ENCODE assay signal across 9 mouse cellular contexts in genomic region chr3:66978457-66979381, GRCm38 (mm10). TPM values are rescaled to one million over a fixed set of nuclear protein-coding genes. Genes with fewer than 3 reads are reported as not detected.
DNase-seq lines count a peak whose midpoint lies in the region; ATAC-seq and TF ChIP-seq lines count a peak whose summit lies in the region.
"Had no signal": no experiment of that assay in that cellular context is flagged by ENCODE, and none has a peak within 500 bp of the region (broad histone marks: within the 10 kb centered on the region; RNA-seq: fewer than 3 reads in every experiment).

No protein-coding gene starts in this region.

- no peaks in the 10 kb centered on the region for H3K36me3 ChIP-seq in ES-E14 (ENCODE audit: control insufficient read depth, insufficient read depth, low read length, poor library complexity, severe bottlenecking)
- H3K36me3 ChIP-seq in forebrain, embryonic 12.5 days (replicated peaks), result no peaks in the 10 kb centered on the region
- no peaks in the 10 kb centered on the region for H3K36me3 ChIP-seq in hindbrain, embryonic 13.5 days
- peaks cover 16% of the 10 kb centered on the region for H3K36me3 ChIP-seq in myocyte (ENCODE audit: control insufficient read depth, insufficient read depth)

- no peak overlapping the region for H3K9ac ChIP-seq in ES-E14 (ENCODE audit: insufficient read depth, low read depth, low read length, poor library complexity, severe bottlenecking)
- peak overlapping the region; percentile 5; the same call in 1 of the 2 replicates for H3K9ac ChIP-seq in forebrain, embryonic 12.5 days
- H3K9ac ChIP-seq in hindbrain, embryonic 13.5 days, result peak overlapping the region; percentile 68

- no peaks in the 10 kb centered on the region for H3K9me3 ChIP-seq in ES-E14 (ENCODE audit: control insufficient read depth, insufficient read depth, low read depth, low read length)
- no peaks in the 10 kb centered on the region for H3K9me3 ChIP-seq in forebrain, embryonic 12.5 days
- H3K9me3 ChIP-seq in hindbrain, embryonic 13.5 days, result no peaks in the 10 kb centered on the region

- H3ac ChIP-seq in myocyte (ENCODE audit: control insufficient read depth, insufficient read length), result peak overlapping the region; percentile 5

- H3K4me2 ChIP-seq in forebrain, embryonic 12.5 days, result peak overlapping the region; percentile 19
- peak overlapping the region; percentile 40 for H3K4me2 ChIP-seq in hindbrain, embryonic 13.5 days
- peak overlapping the region; percentile 92 for H3K4me2 ChIP-seq in myocyte (ENCODE audit: low read depth)

- in situ Hi-C loops in ES-E14 (cut with MboI; ENCODE audit: low sequenced_read_pairs in 2 of 2, unreplicated experiment in 2 of 2), result no loop called here

- H3K4me1 ChIP-seq in ES-E14 (ENCODE audit: control insufficient read depth in 2 of 2, insufficient read depth in 2 of 2, low read length in 2 of 2, poor library complexity in 1 of 2), result peaks cover 0 to 5% of the 10 kb centered on the region in 2 experiments; a peak in 1 of 4 replicates
- H3K4me1 ChIP-seq in forebrain, embryonic 12.5 days, result peaks cover 31% of the 10 kb centered on the region
- peaks cover 26% of the 10 kb centered on the region for H3K4me1 ChIP-seq in hindbrain, embryonic 13.5 days (replicated peaks)

- peaks cover 39% of the 10 kb centered on the region for H3K79me2 ChIP-seq in myocyte (ENCODE audit: control insufficient read depth, insufficient read depth)

- peaks cover 75% of the 10 kb centered on the region for H3K27me3 ChIP-seq in forebrain, embryonic 12.5 days
- H3K27me3 ChIP-seq in hindbrain, embryonic 13.5 days, result peaks cover 86% of the 10 kb centered on the region
- no peaks in the 10 kb centered on the region for H3K27me3 ChIP-seq in myocyte (ENCODE audit: control insufficient read depth, insufficient read depth, insufficient read length)

- DNase-seq in adrenal gland, adult (ENCODE audit: inconsistent age in 2 of 2, low spot score in 1 of 2), result peak; percentile 30 to 67
- DNase-seq in adrenal gland, adult 8-10 months, result no peak
- no peak for DNase-seq in ES-E14 (ENCODE audit: low read depth, low spot score)
- no peak for DNase-seq in layer of hippocampus, adult 18-20 months (ENCODE audit: low spot score in 2 of 2)
- DNase-seq in layer of hippocampus, adult 11-12 months (ENCODE audit: low spot score), result no peak

- WGBS in forebrain, embryonic 12.5 days, result under 1% methylated on average over 45 of the region's 45 CpGs
- WGBS in hindbrain, embryonic 13.5 days, result under 1% methylated on average over 45 of the region's 45 CpGs

- H3K4me3 ChIP-seq in ES-E14 (ENCODE audit: insufficient read depth in 1 of 2, low read depth in 1 of 2, low read length in 2 of 2, poor library complexity in 1 of 2, severe bottlenecking in 1 of 2) (peak overlapping the region in 1 of 2 experiments; percentile 3; a peak in 1 of 4 replicates), myocyte (peak overlapping the region; percentile 93)
- H3K4me3 ChIP-seq in forebrain, embryonic 12.5 days (replicated peaks), result peak overlapping the region; percentile 48
- peak overlapping the region; percentile 46 for H3K4me3 ChIP-seq in hindbrain, embryonic 13.5 days
- H3K4me3 ChIP-seq: erythroblast, embryonic 14.5 days had no signal

- no peak for ATAC-seq in forebrain, embryonic 12.5 days (ENCODE audit: low FRiP score)
- ATAC-seq in hindbrain, embryonic 13.5 days (ENCODE audit: low FRiP score), result no peak

- TF ChIP-seq POLR2A in myocyte (IDR thresholded peaks at IDR 0.05; ENCODE audit: insufficient read length, low read depth), result peak; percentile 34

- H3K27ac ChIP-seq in ES-E14 (ENCODE audit: insufficient read depth, low read depth, low read length, poor library complexity, severe bottlenecking), result no peak overlapping the region
- 0 out of 2 replicates have a peak overlapping the region, but pooled peaks have one; percentile 5 for H3K27ac ChIP-seq in forebrain, embryonic 12.5 days
- H3K27ac ChIP-seq in hindbrain, embryonic 13.5 days, result peak overlapping the region; percentile 86

TF ChIP-seq in ES-E14, 5 proteins besides CTCF, POLR2A, EP300 and RAD21:
- TF ChIP-seq MAFK (IDR thresholded peaks at IDR 0.05; ENCODE audit: insufficient read depth, low read depth, low read length) (no peak), ZNF384 (IDR thresholded peaks at IDR 0.05; ENCODE audit: low read depth, low read length) (0 out of 2 replicates have a peak, but pooled peaks have one; percentile 12)

TF ChIP-seq in myocyte, 11 proteins besides CTCF, POLR2A, EP300 and RAD21:
- TF ChIP-seq CEBPB (IDR thresholded peaks at IDR 0.05; ENCODE audit: insufficient read depth, poor library complexity, severe bottlenecking), result no peak
- TF ChIP-seq SRF (IDR thresholded peaks at IDR 0.05; ENCODE audit: control insufficient read depth, insufficient read length, low read depth), result no peak
- no peak for TF ChIP-seq MYOG (IDR thresholded peaks at IDR 0.05; ENCODE audit: control insufficient read depth in 1 of 3, insufficient read depth in 1 of 3, insufficient read length in 2 of 3, low read depth in 2 of 3)
- no peak for TF ChIP-seq MYOD1 (IDR thresholded peaks at IDR 0.05; ENCODE audit: control insufficient read depth in 1 of 3, insufficient read length in 2 of 3, low read depth in 2 of 3)
- TF ChIP-seq TCF12 (IDR thresholded peaks at IDR 0.05; ENCODE audit: insufficient read depth, poor library complexity, severe bottlenecking), result no peak
- TF ChIP-seq POLR2AphosphoS2 (IDR thresholded peaks at IDR 0.05; ENCODE audit: insufficient read length, low read depth), result no peak
- TF ChIP-seq USF1 (IDR thresholded peaks at IDR 0.05; ENCODE audit: low read depth), result no peak
- no peak for TF ChIP-seq TCF3 (IDR thresholded peaks at IDR 0.05; ENCODE audit: insufficient read length, low read depth)
- TF ChIP-seq REST (IDR thresholded peaks at IDR 0.05; ENCODE audit: insufficient read depth, insufficient read length), result no peak
- TF ChIP-seq MAX (IDR thresholded peaks at IDR 0.05; ENCODE audit: low read depth), result no peak
- TF ChIP-seq E2F4 (IDR thresholded peaks at IDR 0.05; ENCODE audit: insufficient read depth), result no peak

RNA-seq across cellular contexts. Expression of gene Rsrc1, which starts 2.5 kb away (rescaled TPM):
- 10 to 100 TPM; 28.5 to 45.5 (median 35.2) TPM for total RNA-seq in adrenal gland, adult 8-10 months (2022)
- total RNA-seq in ES-E14 (2012; rRNA removed), result 11.3 and 13.2 TPM in 2 replicates
- polyA plus RNA-seq in forebrain, embryonic 12.5 days (2016; fragmentation: Nextera tagmentation; extraction: Ambion mirVana), result 40.3 and 44.5 TPM in 2 replicates
- polyA plus RNA-seq in hindbrain, embryonic 13.5 days (2015; fragmentation: Nextera tagmentation; extraction: Ambion mirVana), result 34.7 and 39.1 TPM in 2 replicates
- polyA plus RNA-seq in myocyte (2012; fragmentation: generic; extraction: Trizol), result 12.9 TPM
- total RNA-seq in layer of hippocampus, adult 18-20 months (2021), result 10 to 100 TPM; 40.7 to 42.0 TPM

RNA-seq across cellular contexts. Expression of gene Shox2, which starts 2.9 kb away (rescaled TPM):
- total RNA-seq in adrenal gland, adult 8-10 months (2022), result 1 to 10 TPM in 1 of 4 experiments, under 1 TPM in 3; 0.73 to 2.1 (median 0.83) TPM
- 0.37 and 0.45 TPM in 2 replicates for total RNA-seq in ES-E14 (2012; rRNA removed)
- 16.8 and 22.1 TPM in 2 replicates for polyA plus RNA-seq in forebrain, embryonic 12.5 days (2016; fragmentation: Nextera tagmentation; extraction: Ambion mirVana)
- polyA plus RNA-seq in hindbrain, embryonic 13.5 days (2015; fragmentation: Nextera tagmentation; extraction: Ambion mirVana), result 33.9 and 48.7 TPM in 2 replicates
- polyA plus RNA-seq in myocyte (2012; fragmentation: generic; extraction: Trizol), result 14.9 TPM
- total RNA-seq in layer of hippocampus, adult 18-20 months (2021), result under 1 TPM; 0.20 to 0.94 TPM
- polyA plus RNA-seq: erythroblast, embryonic 14.5 days had no signal

Comparison
In these comparisons a context has a peak if more than half of its experiments do, and no peak if none do; other contexts are left out.
1. DNase-seq: peak in adrenal gland, adult (2 of 2); none in adrenal gland, adult 8-10 months (single experiment), ES-E14 (single experiment), layer of hippocampus, adult 18-20 months (0 of 2) and layer of hippocampus, adult 11-12 months (single experiment).
2. H3K4me2 ChIP-seq: peak in every context shown above with its lines; median percentile 92 in myocyte; 40 in hindbrain, embryonic 13.5 days; 19 in forebrain, embryonic 12.5 days.